Mouse (Mus musculus) thymus, postnatal 36 days (tissue): ENCODE measurements around the gene Dgki.

ENCODE experiments used
- DNase-seq, 2 experiments: peaks; one replicate each; pipeline ENCODE4 v3.0.0; 2022; ENCODE audit warnings: mixed read lengths in 2 of 2

Dgki gene

DNA sequence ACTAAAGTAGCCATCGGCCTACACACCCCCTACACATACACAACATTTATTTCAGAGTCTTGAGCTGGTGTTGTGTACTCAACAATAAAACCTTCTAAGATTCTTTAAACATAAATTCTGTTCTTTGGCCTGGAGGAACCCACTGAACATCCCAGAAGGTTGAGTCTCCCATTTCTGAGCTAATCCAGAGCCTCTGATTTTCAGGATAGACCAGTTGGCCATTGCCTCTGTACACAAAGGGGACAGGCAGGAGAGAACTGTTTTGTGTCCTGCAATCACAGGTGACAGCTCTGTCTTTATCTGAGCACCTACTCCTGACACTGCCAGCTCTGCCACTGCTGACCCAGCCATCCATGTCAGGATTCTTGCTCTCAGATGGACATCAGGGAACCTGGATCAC lies 8.8 kb downstream of the Dgki start:
- DNase-seq, result no peak

DNA sequence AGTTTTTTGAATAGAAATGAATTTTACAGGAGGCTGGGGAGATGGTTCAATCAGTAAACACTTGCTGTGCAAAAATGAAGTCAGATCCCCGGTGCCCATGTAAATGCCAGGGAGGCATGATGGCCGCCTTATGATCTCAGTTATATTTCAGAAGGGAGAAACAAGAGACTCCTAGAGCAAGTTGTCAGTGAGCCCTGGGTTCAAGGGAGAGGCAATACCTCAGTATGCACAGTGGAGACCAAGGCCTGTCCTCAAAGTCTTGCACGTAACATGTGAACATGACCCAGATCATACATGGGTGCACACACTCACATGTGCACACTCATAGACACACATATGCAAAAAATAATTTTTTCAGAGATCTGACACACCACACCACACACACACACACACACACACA lies 9.3 kb downstream of the Dgki start:
- no peak for DNase-seq

- DNase-seq, result no peak
These were observed 13.8 kb downstream of the Dgki start for GRCm38 (mm10) chr6:37286134-37286533.

- DNase-seq, result no peak
These were observed 15.1 kb downstream of the Dgki start for GRCm38 (mm10) chr6:37284879-37285278.

GRCm38 (mm10) chr6:37283336-37283735 lies 16.6 kb downstream of the Dgki start:
- DNase-seq, result no peak

DNA sequence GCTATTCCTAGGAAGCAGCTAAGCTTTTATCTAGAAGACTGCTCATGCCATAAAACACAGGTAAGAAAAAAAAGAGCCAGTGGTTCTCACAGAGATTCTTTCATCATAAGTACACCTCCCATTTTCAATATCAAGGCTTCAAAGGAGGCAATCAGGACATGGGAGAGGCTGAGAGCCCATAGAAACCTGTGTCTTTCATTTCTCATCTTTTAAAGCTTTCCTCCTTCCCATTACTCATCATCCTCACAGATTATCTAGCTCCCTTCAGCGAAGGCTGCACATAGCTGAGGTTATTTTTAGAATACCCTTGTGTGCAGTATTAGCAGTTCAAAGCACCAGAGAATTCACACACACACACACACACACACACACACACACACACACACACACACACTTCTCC lies 17.3 kb downstream of the Dgki start:
- no peak for DNase-seq

DNA sequence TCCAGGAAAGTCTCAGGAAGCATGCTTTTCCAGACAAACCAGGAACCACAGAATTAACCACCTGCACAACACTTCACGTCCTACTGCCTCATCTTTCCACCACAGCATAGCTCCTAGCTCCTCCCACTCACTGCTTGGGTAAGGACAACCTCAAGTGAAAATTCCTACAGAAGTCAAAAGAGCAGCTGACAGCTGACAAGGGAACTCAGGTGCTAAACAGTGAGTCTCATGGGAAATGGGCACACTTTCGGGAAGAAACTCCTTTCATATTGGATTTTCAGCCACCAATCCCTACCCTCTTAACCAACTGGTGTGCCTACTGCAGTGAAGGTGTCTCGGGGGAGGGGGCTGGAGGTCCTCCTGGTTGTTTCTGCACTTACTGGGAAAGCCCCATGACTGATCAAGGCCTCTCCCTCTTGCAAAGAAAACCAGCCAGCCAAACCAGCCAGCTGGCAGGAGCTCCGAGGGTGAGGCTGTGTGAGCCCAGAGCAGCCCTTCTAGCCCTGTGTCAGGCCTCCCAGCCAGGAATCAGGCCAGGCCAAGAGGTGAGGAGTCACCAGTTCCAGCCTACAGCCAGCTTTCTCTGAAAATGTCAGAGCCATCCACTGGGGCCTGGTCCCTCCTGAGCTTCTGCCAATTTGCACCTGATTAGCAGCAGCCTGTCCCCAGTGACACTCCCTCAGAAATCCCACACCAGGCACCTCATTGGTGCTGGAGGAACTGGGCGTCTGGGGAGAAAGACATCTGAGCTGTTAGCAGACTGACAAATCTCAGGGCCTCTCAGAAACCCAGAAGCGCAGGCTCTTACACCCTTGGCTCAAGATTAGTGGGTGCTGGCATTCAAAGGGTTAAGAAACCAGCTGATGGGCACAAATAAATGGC lies 22.9 kb downstream of the Dgki start:
- DNase-seq, result no peak

- no peak for DNase-seq
These were observed 23.8 kb downstream of the Dgki start for GRCm38 (mm10) chr6:37276181-37276580.

- no peak for DNase-seq
These were observed 28.9 kb downstream of the Dgki start for GRCm38 (mm10) chr6:37270905-37271591.

- DNase-seq, result no peak
These were observed 31.4 kb downstream of the Dgki start for GRCm38 (mm10) chr6:37268589-37268988.

- DNase-seq, result no peak
These were observed 32.0 kb downstream of the Dgki start for GRCm38 (mm10) chr6:37267952-37268351.

DNA sequence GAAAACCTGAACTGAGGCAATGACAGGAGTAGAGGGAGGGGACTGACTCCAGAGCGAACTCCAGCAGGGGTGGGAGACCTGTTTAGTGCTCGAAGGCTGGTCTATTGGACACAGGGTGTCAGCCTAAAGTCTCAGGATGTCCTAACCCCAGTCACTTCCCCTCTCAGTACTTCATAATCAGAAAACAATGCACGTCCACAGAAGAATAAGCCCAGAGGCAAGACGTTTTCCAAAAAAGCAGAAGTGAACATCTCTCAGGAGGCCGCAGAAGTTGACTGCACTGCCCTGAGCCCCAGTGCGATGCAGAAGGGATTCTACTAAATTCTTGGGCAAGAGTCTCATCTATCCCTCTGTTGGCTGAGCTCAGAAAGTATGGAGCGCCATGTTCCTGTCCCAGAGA lies 37.5 kb downstream of the Dgki start:
- DNase-seq, result no peak

GRCm38 (mm10) chr6:37261236-37261852 lies 38.6 kb downstream of the Dgki start:
- DNase-seq, result no peak

DNA sequence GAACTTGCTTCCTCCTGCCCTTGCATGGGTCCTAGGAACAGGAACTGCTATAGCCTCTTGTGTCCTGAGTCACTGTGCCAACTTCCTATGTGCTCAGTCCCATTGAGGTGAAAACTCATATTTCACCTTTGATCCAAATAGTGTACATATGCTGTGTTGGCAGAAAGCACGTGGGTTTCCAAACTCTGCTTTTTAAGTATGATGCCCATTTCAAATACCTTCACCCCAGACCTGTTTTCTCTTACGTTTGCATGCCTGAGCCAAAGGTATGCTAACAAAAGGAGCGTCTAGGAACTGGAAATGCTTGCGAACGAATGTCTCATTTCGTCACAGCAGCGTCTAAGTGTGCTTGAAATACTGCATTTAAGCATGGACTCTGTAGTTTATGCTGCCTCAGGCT lies 41.3 kb downstream of the Dgki start:
- no peak for DNase-seq

- DNase-seq, result no peak
These were observed 45.8 kb downstream of the Dgki start for GRCm38 (mm10) chr6:37254144-37254543.

GRCm38 (mm10) chr6:37252536-37252935 lies 47.4 kb downstream of the Dgki start:
- no peak for DNase-seq

DNA sequence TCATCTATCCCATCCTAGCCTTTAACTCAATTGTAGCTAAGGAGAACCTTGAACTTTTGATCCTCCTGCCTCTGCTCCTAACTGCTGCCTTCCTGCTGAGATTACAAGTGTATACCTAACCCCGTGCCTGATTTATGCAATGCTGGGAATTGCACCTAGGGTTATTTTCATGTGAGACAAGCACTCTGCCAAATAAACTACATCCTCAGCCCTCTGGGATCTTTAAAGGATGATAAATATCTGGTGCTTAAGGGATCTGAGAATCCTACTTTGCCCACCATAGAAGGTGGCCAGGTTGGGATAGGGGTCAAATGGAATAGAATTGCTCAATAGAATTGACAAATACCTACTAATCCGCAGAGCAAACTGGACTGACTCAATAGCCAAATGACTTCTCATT lies 49.3 kb downstream of the Dgki start:
- no peak for DNase-seq

DNA sequence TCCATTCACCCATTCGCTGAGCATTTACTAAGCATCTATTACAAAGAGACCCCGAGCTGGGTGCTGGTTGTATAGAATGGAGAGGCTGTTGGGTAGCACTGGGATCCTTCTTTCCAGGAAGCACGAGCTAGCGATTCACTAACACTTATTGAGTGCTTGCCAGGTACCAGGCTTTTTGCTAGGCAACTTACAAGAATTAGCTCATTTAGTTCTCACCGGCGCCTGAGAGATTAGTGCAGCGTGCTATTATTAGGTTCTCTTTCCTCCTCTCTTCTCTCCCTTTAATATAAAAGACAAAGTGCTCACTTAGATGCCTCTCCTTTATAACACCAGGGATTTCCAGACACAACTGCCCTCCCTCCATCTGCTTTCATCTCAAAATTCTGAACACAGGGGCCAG lies 54.2 kb downstream of the Dgki start:
- DNase-seq, result no peak

DNA sequence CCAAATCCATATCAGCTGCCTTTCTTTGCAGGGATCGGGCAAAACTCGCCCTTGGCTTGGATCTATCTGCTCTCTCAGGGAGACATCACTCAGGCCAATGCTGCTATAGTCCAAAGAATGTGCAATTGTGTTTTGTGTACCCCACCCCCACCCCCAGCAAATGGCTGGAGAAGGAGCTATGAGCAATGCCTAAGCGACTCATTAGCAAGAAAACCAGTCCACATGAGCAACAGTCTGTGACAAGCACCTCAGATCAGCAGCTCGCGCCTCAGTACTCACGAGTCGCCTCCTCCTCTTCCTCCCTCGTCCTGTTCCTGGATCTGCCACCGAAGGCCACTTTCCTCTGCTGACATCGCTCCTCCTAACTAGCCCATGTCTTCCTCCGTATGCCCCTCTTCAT lies 55.9 kb downstream of the Dgki start:
- DNase-seq, result no peak

- no peak for DNase-seq
These were observed 57.2 kb downstream of the Dgki start for GRCm38 (mm10) chr6:37242769-37243121.

DNA sequence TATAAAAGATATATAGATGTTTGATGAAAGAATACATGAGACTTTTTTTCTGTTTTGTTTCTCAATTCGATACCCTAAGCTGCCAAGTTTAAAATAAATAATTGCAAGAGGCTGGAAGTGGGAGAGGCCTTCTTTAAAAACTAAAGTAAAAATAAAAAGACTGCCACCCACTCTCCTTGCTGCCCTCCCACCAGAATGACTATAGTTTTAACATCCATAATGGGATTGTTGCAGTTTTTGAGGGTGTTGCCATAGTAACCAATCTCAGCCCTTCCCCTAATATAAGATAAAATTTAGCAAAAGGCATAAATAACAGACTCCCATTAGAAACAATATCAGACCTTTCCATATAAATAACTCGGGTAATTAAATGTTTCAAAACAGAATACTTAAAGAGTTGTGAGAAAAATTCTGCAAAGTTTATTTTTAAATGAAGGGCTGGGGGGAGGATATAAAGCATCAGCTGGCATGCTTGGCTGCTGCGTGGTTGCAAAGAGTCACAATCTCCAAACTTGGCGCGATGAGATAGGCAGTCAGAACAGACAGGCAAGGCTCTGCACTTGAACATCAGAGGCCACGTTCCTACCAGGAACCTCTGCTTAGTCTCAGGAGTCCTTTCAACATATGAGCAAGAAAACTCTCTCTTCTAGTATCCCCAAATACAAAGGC lies 57.8 kb downstream of the Dgki start:
- no peak for DNase-seq

DNA sequence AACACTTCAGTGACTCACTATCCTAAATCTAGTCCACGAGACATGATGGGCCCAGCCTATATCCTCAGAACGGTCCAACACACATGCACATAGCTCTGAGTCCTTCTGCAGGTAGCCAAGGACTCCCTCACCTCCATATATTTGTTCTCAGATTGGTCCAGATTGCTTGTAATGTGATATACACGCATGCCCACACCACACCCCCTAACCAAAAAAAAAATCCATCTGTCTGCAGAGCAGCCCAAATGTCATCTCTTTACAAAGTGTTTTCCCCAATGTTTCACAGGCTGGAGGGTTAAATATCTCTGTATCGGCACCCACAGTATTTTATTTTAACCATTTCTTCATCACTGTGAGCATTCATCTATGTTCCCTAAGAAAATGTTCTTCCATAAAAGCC lies 58.5 kb downstream of the Dgki start:
- no peak for DNase-seq

GRCm38 (mm10) chr6:37240140-37240539 lies 59.8 kb downstream of the Dgki start:
- DNase-seq, result no peak

GRCm38 (mm10) chr6:37236893-37237292 lies 63.1 kb downstream of the Dgki start:
- no peak for DNase-seq
